Mouse (Mus musculus) spleen, adult 2 months (tissue): ENCODE results near the gene Gdpd5. TPM values are rescaled to one million over a fixed set of nuclear protein-coding genes. Genes with fewer than 3 reads are reported as not detected.
A peak's percentile ranks its signal among the peaks of the same experiment; 100 is the strongest.

Experiments
- DNase-seq, 2 experiments: peaks; one replicate each; pipeline versions ENCODE4 v3.0.0 to v3.0.0-alpha.2; 2012 to 2021; ENCODE audit warnings: low spot score in 2 of 2, low read depth in 1 of 2
- H3K27ac ChIP-seq: fragments of 200-500 bp; 2 replicates; pipeline ENCODE4 v1.5.1; 2012; ENCODE audit warnings: low read length, inconsistent platforms; ENCODE audit not compliant: insufficient read depth
- H3K27me3 ChIP-seq: fragments of 200-500 bp; 2 replicates; pipeline ENCODE4 v1.6.1; 2012; ENCODE audit warnings: mild to moderate bottlenecking, moderate library complexity, low read length, inconsistent platforms; ENCODE audit not compliant: control insufficient read depth, insufficient read depth
- H3K36me3 ChIP-seq: fragments of 200-500 bp; 2 replicates; pipeline ENCODE4 v1.6.1; 2012; ENCODE audit warnings: mild to moderate bottlenecking, low read length, inconsistent platforms; ENCODE audit not compliant: control insufficient read depth, insufficient read depth
- H3K4me1 ChIP-seq: fragments of 200-500 bp; 2 replicates; pipeline ENCODE4 v1.6.1; 2011; ENCODE audit warnings: inconsistent platforms; ENCODE audit not compliant: control insufficient read depth, insufficient read depth, insufficient read length
- H3K4me3 ChIP-seq: fragments of 200-500 bp; 2 replicates; pipeline ENCODE4 v1.5.1; 2011; ENCODE audit warnings: mild to moderate bottlenecking, inconsistent platforms; ENCODE audit not compliant: insufficient read depth, insufficient read length; ENCODE audit errors: extremely low read depth
- CTCF ChIP-seq: fragments of 200-500 bp; IDR thresholded peaks from 2 replicates; pipeline ENCODE4 v1.5.1; 2011; ENCODE audit warnings: mild to moderate bottlenecking, inconsistent platforms; ENCODE audit not compliant: insufficient read depth, insufficient read length, insufficient replicate concordance; ENCODE audit errors: extremely low read depth
- POLR2A ChIP-seq: fragments of 200-500 bp; IDR thresholded peaks from 2 replicates; pipeline ENCODE4 v1.6.1; 2011; ENCODE audit warnings: low read depth, low read length, inconsistent platforms
- WGBS: fragments of 180-500 bp; shearing (Covaris S2); methylation state at CpG from one replicate; pipeline ENCODE4 v1.1.7; 2018; 5-methylcytosine and 5-hydroxymethylcytosine counted together
- polyA plus RNA-seq: library from polyadenylated mRNA; depleted of rRNA; stranded (reverse); fragments of >200 nt; gene quantifications from 2 replicates; pipeline ENCODE4 v1.2.3, GENCODE M21; 2012; rRNA removed

Gdpd5 gene
- 12.0 and 14.8 TPM in 2 replicates for polyA plus RNA-seq

GRCm38 (mm10) chr7:99381214-99382087, at the start of gene Gdpd5:
Gdpd5 (plus strand) TSS chr7:99381414.
- TF ChIP-seq CTCF (no peak), POLR2A (no peak)
- peak within 1 kb of the TSS; percentile 63 for H3K27ac ChIP-seq
- under 1% methylated on average over 73 of the region's 73 CpGs for WGBS
- no peaks in the 10 kb centered on the region for H3K4me1 ChIP-seq
- H3K4me3 ChIP-seq, result peak within 1 kb of the TSS; percentile 69
- H3K27me3 ChIP-seq, result 0 out of 2 replicates have a peak, but pooled peaks cover 6% of the 10 kb centered on the region
- DNase-seq, result peak; percentile 85 to 98
- H3K36me3 ChIP-seq, result no peaks in the 10 kb centered on the region

- WGBS, result 52% methylated on average over 12 of the region's 12 CpGs
- TF ChIP-seq POLR2A (no peak), CTCF (peak; percentile 57; the same call in 1 of the 2 replicates)
- Histone ChIP-seq H3K27ac (no peak overlapping the region), H3K4me3 (no peak overlapping the region), H3K4me1 (no peaks in the 10 kb centered on the region), H3K36me3 (no peaks in the 10 kb centered on the region), H3K27me3 (no peaks in the 10 kb centered on the region)
- peak in 1 of 2 experiments; percentile 43 for DNase-seq
Observed at GRCm38 (mm10) chr7:99332774-99333480, 48.3 kb upstream of the Gdpd5 start.

- 80% methylated on average over 8 of the region's 8 CpGs for WGBS
- DNase-seq, result no peak
Observed at GRCm38 (mm10) chr7:99340736-99341135, 40.5 kb upstream of the Gdpd5 start.

GRCm38 (mm10) chr7:99343577-99343976, 37.6 kb upstream of the Gdpd5 start:
- no peak for DNase-seq
- H3K4me1 ChIP-seq, result no peaks in the 10 kb centered on the region
- H3K27me3 ChIP-seq, result no peaks in the 10 kb centered on the region
- WGBS, result 86% methylated on average over 4 of the region's 4 CpGs
- no peaks in the 10 kb centered on the region for H3K36me3 ChIP-seq
- no peak overlapping the region for H3K4me3 ChIP-seq
- TF ChIP-seq POLR2A (no peak), CTCF (no peak)
- no peak overlapping the region for H3K27ac ChIP-seq

More at GRCm38 (mm10) chr7:99340736-99341135, 40.5 kb upstream of the Gdpd5 start:
- Histone ChIP-seq H3K36me3 (no peaks in the 10 kb centered on the region), H3K27me3 (no peaks in the 10 kb centered on the region), H3K4me3 (no peak overlapping the region), H3K4me1 (no peaks in the 10 kb centered on the region), H3K27ac (no peak overlapping the region)
- TF ChIP-seq CTCF, result no peak
- no peak for TF ChIP-seq POLR2A

- no peak for DNase-seq
- no peaks in the 10 kb centered on the region for H3K4me1 ChIP-seq
- H3K27me3 ChIP-seq, result no peaks in the 10 kb centered on the region
- WGBS, result 95% methylated on average over 10 of the region's 10 CpGs
- no peak overlapping the region for H3K27ac ChIP-seq
- no peak for TF ChIP-seq POLR2A
- TF ChIP-seq CTCF, result no peak
- H3K36me3 ChIP-seq, result no peaks in the 10 kb centered on the region
- H3K4me3 ChIP-seq, result no peak overlapping the region
Observed at GRCm38 (mm10) chr7:99347268-99347667, 33.9 kb upstream of the Gdpd5 start.

GRCm38 (mm10) chr7:99348883-99349282, 32.3 kb upstream of the Gdpd5 start:
- TF ChIP-seq POLR2A, result no peak
- H3K4me1 ChIP-seq, result no peaks in the 10 kb centered on the region
- no peak for DNase-seq
- H3K27ac ChIP-seq, result no peak overlapping the region
- peaks cover 2% of the 10 kb centered on the region; the same call in 1 of the 2 replicates for H3K27me3 ChIP-seq
- WGBS, result 95% methylated on average over 26 of the region's 26 CpGs
- H3K36me3 ChIP-seq, result no peaks in the 10 kb centered on the region
- H3K4me3 ChIP-seq, result no peak overlapping the region
